Mouse (Mus musculus) T-cell, adult 2 months (primary cell): Measurements from ENCODE around the gene Samd4b.
"Not testable (repeated sequence)": the region's sequence is repeated elsewhere in the genome, so short reads cannot be mapped to it uniquely, and the experiment has no call there.

Source experiments
- DNase-seq: peaks from one replicate; pipeline ENCODE4 v3.0.0; 2022; ENCODE audit warnings: low spot score

The Samd4b gene

DNA sequence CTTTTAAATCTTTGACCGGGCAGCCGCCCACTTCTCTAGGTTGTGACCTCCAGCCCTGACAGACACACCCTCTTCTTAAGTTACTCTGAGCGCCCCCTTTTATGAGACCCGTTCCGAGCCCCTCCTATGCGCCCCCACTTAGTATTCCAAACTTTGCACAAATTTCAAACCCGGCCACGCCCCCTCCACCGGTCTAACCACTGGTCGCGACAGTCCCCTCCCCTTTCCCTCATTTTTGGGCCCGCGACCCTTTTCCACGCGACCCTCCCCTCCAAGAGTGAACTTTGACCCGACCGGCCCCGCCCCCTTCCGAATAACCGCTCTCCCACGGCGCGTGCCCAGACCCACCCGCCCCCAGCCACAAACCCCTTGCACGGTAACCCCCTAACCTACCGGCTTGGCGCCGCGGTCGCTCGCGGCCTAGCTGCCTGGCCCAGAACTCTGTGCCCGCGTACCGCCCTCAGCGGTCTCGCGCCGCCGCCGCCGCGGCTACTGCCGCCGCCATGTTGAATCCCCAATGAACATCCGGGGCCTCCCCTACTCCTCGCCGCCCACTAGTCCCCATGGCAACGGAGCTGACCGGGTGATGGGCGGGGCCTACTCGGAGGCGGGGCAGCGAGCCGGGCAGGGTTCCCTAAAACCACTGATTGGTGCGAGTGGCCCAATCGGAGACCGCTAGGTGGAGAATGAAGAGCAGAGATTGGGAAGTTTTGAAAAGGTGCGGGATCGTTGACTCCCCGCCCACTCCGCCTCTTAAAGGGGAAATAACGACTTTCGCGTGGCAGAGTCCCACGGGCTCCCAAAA, at the start of gene Samd4b, which contains the start of gene Pak4:
Gene Samd4b, minus strand, starts transcription at position 503 of the 805 bp plus-strand sequence.
Gene Pak4, minus strand, starts transcription at position 544 of the 805 bp plus-strand sequence.
- DNase-seq: peak; percentile 99

DNA sequence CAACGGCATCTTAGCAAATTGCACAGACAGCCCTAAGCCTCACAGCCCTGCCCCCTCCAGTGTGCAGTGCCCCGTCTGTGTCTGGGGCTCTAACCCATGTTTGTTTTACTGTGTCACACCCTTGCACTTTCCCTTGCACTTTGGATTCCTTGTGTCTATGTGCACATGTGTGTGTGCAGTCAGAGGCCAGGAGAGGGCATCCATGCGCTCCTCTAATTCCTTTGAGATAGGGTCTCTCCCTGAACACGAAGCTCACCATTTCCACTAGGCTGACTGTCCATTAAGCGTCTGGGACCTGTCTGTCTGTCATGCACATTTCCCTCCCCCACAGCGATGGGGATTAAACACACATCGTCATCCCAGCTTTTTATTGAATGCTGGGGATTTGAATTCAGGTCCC, 49.1 kb upstream of the Samd4b start:
- DNase-seq: no peak

DNA sequence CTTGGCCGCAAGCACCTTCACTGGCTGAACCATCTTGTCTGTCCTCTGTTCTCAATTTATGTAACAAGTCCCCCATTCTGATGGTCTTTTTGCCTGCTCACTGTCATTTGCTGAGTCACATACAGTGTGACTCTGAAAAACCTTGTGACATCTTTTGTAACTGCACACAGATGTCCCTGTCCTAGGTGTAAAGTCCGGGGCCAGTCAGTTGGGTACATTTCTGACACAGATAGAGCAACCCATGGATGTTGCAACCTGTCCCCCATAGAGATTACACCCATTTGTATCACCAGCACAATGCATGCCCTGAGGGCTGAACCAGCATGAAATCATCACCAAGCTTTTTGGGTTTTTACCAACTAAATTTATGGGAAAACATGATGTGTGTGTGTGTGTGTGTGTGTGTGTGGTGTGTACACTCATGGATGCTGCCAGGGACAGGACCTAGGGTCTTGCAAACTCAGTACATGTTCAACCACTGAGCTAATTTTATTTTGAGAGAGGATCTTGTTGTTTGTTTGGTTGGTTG, 48.1 kb upstream of the Samd4b start:
- DNase-seq: no peak

DNA sequence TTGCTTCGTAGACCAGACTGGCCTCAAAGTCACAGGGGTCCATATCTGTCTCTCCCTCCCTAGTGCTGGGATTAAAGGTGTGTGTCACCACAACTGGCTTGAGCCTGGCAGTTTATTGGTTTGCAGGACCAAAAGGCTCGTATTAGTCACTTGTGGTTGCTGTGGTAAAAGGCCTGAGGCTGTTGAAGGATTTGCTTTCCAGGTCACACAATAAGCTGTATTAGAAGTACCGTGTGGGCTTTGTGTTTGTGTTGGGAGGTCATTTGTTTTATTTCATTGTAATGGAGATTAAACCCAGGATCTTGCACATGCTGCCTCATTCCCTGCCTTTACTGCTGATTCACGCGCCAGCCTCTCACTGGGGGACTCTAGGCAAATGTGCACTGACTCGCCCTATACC, 47.4 kb upstream of the Samd4b start:
- no peak for DNase-seq

DNA sequence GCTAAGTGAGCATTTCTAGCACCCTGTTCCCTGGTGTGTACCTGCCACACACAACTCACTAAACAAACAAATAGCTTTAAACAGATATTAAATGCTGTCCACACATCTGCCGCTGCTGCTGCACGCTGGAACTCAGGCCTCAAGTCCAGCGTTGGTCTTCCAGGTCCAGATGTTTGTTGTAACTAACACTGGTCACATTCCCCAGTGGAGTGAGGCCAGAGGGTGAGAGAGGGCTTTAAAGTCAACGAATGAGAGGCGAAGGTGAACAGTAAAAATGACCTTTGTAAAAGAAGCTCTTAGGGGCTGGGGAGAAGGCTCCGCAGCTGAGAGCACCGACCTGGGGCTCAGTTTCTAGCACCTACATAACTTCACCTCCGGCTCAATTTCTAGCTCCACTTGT, 43.6 kb upstream of the Samd4b start:
- DNase-seq: no peak

DNA sequence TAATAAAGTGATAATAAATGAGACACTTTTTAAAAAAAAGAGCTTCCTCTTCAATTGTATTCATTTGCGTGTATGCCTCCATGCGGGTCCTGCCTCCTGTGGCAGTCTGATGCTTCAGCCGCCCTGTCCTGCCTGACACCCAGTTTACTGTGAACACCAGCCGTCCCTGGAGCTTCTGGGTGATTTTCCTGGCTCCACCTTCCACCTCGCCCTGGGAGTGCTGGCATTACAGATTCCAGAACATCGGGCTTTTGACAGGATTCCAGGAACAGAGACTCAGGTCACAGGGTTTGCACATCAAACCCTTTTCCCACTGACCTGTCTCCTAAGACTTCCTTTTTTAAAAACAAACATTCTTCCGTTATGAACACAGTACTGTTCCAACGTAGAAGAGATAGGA, 39.6 kb upstream of the Samd4b start:
- DNase-seq: no peak

DNA sequence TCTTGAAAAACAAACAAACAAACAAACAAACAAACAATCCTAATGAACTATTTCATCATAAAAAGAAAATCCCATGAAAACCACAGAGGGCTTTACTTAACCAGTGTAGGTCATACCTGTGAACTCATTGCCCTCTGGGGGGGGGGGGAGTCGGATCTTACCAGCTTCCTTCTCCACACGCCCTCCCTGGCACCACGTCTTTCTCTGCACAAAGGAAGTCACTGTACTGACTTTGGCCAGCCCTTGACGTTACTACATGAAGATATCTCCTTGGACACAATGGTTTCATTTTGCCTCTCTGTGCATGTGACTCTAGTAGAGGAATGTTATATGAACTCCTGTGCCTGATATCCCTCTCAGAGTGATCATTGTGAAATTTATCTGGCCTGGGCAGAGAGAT, 36.2 kb upstream of the Samd4b start:
- DNase-seq: no peak

DNA sequence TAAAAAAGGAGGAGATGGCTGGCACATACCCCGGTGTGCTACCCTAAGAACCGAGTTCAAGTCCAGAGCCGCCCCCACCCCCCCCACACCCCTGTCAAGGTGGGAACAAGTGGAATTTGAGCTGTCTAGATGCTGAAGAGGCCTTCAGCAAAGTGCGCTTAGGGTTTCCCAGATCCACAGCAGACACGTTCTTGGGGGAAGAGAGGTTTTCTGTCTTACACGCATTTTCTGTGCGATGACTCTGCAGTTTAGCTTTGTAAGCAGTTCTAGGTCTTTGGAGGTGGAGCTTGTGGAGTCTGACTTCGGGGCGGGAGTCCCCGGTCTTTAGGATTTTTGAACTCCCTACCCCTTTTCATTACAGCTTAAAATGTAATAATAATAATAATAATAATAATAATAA, 33.1 kb upstream of the Samd4b start, which contains the start of gene Acp7:
Gene Acp7, minus strand, starts transcription at position 260 of the 400 bp plus-strand sequence.
- no peak for DNase-seq

DNA sequence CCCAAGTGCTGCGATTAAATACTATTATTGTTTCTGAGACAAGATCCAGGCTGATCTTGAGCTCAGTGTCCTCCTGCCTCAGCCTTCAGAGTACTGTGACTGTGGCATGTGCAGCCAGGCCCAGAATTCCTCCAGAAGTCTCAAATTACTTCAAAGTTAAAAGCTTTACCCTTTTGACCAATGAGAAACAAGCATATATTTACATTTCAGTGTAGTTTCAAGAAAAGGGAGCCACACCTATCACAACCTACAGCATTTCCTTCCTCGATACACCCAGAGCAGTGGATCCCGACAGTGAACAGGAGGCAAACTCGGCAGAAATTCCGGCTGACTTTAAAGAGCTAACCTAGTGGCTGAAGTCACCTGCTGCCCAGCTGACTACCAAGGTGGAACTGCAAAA, 26.8 kb upstream of the Samd4b start:
- no peak for DNase-seq

DNA sequence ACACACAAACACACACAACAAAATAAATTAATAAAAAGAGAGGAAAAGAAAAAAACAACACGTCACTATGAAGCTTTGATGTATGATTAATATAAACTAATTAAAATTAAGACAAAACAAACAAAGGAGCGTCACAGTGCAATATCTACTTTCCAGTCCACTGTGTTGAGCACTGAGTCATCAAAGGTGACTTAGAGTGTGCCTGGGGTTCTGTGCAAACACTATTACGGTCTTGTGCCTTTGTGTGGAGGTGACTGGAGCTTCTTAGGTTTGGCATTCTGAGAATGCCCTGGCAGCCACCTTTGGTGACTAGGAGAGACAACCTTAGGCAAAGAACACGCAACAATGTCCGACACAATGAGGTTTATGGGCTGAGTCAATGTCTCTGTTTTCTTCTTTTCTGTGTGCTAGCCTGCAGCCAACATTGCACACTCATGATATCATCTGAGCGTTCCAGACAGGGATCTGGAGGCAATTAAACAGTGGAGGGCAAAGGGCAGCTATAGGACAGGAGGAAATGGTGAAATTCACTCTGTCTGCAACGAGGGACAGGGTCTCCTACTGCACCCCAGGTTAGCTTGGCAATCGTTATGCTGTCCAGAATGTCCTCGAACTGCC, 21.3 kb upstream of the Samd4b start:
- DNase-seq: no peak

DNA sequence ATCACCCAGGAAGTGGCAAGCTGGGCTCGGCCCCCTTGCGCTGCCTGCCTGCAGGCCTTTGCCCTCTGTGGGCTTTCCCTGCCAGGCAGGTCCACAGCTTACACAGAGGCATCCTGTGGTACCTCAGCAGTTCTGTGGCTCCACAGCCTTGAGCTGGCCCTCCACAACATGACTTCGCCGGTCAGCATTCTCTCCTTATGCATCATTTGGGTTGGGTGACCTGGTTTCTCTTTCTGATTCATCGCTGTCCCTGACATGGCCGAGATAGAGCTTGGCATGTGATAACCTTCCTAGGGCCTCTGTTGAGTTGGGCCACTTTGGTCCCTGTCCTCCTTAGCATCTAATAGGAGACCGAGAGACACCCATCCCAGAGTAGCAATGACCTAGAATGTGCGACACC, 8.0 kb upstream of the Samd4b start:
- peak; percentile 40 for DNase-seq

DNA sequence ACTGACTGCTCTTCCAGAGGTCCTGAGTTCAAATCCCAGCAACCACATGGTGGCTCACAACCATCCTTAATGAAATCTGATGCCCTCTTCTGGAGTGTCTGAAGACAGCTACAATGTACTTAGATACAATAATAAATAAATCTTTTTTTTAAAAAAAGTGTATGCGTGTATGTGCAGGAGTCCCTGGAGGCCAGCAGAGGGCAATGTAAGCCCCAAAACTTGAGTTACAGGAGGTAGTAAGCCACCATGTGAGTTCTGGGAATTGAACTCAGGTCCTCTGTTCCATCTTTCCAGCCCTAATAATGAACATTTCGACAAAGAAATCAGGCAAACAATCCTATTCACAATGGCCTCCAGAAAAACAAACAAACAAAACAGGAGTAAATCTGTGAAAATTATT, 5.8 kb upstream of the Samd4b start:
- DNase-seq: not testable (repeated sequence)

DNA sequence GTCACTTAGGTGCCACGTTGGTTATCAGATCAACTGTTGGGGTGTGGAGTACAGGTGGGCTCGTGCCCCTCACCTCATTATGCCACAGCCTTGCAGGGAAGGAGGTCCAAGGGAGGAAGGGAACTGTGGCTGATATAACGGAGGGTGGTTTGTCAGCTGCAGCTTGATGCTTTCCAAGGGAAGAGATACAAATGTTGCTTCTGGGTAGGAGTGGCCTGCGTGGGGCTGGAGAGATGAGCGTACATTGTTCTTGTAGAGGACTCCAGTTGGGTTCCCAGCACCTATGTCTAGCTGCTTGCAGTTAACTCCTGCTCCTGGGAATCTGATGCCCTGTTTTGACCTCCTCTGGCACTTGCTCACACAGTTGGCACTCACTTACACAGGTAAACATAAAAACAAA, 5.2 kb upstream of the Samd4b start:
- no peak for DNase-seq

DNA sequence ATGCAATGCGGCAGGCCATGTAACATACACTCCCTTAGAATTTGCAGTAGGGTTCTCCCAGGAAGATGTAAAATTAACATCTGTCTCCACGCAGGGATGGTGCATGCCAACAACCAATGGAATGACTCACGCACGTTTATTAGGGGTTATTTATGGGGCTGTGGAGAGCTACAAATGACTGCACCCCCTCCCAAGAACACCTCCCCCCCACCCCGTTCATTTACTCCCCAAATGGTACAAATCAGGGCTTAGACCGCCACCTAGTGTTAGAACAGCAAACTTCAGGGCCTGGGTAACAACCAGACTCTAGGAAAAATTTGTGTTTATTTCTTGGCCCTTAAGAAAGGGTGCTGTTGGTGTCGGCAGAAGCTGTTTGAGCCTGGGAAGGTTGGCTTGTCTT, 3.7 kb upstream of the Samd4b start:
- DNase-seq: peak; percentile 56

DNA sequence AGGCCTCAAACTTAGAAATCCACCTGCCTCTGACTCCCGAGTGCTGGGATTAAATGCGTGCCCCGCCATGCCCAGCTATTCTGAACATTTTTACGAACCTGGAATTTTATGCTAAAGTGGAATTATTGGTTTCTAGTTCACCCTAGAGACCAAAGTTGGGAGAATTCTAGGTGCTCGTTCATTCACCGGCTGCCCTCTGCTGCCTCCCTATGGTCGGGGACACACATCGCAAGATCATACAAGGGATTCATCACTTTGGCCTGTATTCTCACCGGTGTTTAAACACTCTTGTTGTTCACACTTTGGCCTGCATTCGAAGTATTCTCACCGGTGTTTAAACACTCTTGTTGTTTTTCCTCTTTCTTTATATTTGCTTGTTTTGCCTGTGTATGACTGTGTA, 3.1 kb upstream of the Samd4b start:
- peak; percentile 67 for DNase-seq

DNA sequence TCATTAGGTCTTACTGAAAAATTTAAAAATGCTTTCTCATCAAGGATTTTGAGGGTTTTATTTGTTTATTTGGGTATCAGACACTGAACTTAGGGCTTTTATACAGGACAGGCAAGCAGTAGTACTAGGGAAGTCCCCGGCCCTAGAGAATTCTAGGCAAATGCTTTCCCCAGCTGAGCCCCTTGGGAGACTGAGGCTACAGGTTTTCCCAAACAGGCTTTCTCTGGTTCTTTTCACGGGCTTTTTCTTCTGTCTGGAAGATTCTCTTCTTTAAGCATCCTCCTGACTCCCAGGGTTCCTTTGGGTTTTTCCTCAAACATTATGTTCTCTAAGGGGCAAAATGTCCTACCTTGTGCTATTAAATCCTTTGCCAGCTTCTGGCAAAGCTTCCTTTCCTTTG, 1.0 kb upstream of the Samd4b start:
- no peak for DNase-seq

DNA sequence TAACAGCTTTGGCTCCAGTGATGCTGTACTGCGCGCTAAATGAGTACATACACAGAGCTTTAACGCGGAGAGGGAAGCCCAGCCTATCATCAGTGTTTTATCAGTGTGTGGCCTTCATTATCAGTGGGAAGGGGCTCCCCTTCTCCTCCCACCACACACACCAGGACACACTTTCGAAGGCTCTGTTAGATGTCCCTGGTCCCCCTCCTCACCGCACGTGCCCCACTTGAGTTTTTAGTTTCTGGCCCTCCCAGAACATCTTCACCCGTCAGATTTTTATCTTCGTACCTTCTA, 720 bp downstream of the Samd4b start:
- no peak for DNase-seq

DNA sequence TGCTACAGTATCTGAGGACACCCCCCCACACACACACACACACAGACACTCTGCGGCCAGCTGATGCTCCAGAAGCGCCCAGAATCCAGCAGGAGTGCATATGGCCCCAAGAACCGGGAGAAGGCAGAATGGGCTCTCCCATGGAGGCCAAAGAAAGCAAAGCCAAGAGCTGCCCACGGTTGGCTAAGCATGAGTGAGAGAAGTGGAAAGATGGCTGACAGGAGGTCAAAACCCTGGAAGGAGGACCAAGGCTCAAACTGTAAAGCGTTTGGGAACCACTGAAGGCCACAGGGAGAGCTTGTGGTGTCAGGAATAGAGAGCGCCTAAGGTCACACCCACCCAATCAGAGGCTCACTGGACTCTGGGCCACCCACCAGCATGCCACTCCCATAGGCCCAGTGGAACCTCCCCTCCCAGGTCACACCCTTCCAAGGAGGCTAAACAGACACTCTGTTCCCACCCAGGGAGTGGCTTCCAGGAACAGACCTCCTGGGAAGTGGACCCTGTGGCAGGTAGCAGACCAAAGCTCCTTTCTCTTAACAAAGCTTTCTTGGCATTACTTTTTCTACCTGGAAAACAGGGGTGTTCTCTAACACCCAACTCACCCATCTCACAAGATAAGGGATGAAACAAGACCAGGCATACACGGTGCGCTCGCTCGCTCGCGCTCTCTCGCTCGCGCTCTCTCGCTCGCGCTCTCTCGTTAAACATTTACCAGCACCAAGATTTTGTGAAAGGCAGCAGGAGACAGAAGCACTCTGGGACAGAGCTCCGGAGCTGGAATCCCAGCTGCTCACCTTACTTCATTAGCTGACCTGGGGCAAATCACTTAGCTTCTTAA, 1.3 kb downstream of the Samd4b start:
- DNase-seq: no peak

DNA sequence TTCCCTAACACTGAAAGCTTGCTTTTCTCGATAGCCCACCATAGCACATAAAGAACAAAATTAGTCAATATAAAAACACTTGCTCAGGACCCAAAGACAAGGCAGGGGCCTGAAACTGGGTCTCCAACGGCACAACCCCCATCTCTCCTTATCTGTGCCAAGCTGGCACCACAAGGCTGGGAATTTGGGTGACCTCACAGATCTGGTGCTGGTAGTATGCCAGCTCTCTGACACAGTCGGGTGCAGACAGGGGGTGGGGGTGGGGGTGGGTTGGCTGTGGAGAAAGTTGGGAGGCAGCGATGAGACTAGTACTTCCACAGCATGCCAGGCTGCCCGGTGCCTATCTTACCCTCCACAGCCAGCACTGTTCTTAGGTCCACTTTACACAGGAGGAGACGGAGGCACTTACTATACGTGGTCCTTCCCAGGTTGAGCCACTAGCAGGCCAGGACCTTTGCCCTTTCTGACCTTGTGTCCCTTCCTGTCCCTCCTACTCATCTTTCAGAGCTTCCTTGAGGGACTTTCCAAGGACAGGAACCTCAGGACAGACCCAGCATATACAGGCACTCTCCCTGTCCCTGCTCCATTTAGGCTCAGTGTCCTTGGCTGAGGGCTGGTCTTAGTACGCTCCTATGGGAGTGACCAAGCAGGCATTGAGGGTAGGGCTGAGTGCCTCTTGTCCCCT, 2.1 kb downstream of the Samd4b start:
- DNase-seq: no peak

DNA sequence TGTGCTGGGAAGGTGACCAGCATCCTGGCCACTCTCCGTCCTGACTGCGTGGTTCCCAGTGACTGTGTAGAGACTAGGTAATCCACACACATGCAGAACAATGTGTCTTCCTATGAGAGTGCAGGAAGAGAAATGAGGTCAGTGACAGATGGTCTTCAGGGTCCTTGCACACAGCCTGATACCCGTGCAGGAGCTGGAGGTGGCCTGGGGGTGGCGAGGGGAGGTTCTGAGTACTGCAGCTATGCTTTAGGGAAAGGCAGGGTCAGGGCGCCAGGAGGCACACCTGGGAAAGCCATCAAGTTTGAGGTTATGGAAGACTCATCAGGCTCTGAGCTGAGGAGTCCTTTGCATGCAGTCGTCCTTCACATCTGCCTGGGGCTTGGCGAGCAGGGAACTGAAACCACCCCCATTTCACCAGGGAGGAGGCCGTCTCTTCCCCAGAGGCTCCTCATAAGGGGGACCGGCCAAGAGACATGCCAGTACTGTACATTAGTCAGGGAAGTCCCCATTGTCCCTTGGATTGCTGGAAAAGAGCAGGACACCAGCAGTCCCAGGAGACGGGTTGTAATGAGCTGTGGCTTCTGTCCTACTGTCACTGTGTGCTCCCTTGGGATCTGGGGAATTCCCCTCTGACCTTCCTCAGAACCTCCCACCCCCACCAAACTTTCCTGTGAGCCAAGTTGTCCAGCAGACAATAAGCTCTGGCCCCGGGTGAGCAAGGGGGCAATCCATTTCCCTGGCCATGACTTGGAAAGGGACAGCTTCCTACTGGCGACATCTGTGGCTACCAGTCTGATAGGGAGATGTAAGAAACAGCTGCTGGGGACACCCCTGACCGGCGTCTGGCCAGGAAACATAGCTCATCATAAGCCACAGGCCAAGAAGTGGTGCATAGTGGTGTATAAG, 4.5 kb downstream of the Samd4b start:
- DNase-seq: no peak

DNA sequence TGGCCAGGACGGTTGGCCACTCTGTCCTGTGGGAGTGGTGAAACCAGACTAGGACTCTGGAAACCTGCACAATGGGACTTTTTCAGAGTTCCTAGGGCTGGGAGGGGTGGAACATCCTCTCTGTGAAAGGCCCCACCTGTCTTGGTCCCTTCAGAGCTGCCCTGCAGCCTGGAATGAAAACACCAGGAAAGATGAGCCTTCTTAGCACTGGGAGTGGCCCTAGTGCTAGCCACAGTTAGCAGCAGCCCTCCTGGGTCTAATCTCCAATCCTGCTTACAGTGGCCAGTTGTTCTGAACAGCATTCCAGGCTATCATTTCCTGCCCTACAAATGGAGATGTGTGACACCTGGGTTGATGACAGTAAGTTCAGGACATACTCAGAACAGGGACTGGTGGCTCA, 6.1 kb downstream of the Samd4b start:
- no peak for DNase-seq
